Mouse (Mus musculus) intestine, embryonic 15.5 days (tissue): ENCODE measurements around the gene AI597479. TPM values are rescaled to one million over a fixed set of nuclear protein-coding genes. Genes with fewer than 3 reads are reported as not detected.

Source experiments
- ATAC-seq: fragments of 200-750 bp; cut with Nextera tagmentation; 2 replicates; pipeline ENCODE4 v1.8.0; 2017; ENCODE audit warnings: moderate TSS enrichment, moderate library complexity
- H3K27ac ChIP-seq: fragments of 300-500 bp; sonication (generic); 2 replicates; pipeline ENCODE4 v1.5.1; 2015; ENCODE audit warnings: mild to moderate bottlenecking, inconsistent platforms
- H3K27me3 ChIP-seq: fragments of 300-500 bp; sonication (generic); replicated peaks from 2 replicates; pipeline ENCODE4 v1.6.1; 2015; ENCODE audit warnings: inconsistent platforms
- H3K36me3 ChIP-seq: fragments of 300-500 bp; sonication (generic); 2 replicates; pipeline ENCODE4 v1.6.1; 2015; ENCODE audit warnings: inconsistent platforms
- H3K4me1 ChIP-seq: fragments of 300-500 bp; sonication (generic); replicated peaks from 2 replicates; pipeline ENCODE4 v1.6.1; 2015; ENCODE audit warnings: inconsistent platforms
- H3K4me2 ChIP-seq: fragments of 300-500 bp; sonication (generic); replicated peaks from 2 replicates; pipeline ENCODE4 v1.6.1; 2015; ENCODE audit warnings: mild to moderate bottlenecking, inconsistent platforms
- H3K4me3 ChIP-seq: fragments of 300-500 bp; sonication (generic); replicated peaks from 2 replicates; pipeline ENCODE4 v1.5.1; 2015; ENCODE audit warnings: inconsistent platforms
- H3K9ac ChIP-seq: fragments of 300-500 bp; sonication (generic); 2 replicates; pipeline ENCODE4 v1.6.1; 2015; ENCODE audit warnings: inconsistent platforms
- H3K9me3 ChIP-seq: fragments of 300-500 bp; sonication (generic); 2 replicates; pipeline ENCODE4 v1.6.1; 2016; ENCODE audit warnings: inconsistent platforms
- WGBS: fragments of 180-500 bp; shearing (Covaris S2); methylation state at CpG from one replicate; pipeline ENCODE4 v1.1.7; 2015; 5-methylcytosine and 5-hydroxymethylcytosine counted together
- polyA plus RNA-seq: library from polyadenylated mRNA; unstranded; fragments of >200 nt; fragmentation: Nextera tagmentation; extraction: Ambion mirVana; gene quantifications from 2 replicates; pipeline ENCODE4 v1.2.1, GENCODE M21; 2015

AI597479 gene
- 23.2 and 25.8 TPM in 2 replicates for polyA plus RNA-seq

GRCm38 (mm10) chr1:43098031-43098984, at the start of gene AI597479, which contains the start of gene Tgfbrap1:
Gene AI597479, plus strand, starts transcription at chr1:43098710.
Gene Tgfbrap1, minus strand, starts transcription at chr1:43098637.
- peak; percentile 99 for ATAC-seq
- H3K27ac ChIP-seq: peak within 1 kb of the TSS; percentile 100
- WGBS: 1% methylated on average over 57 of the region's 57 CpGs
- H3K9ac ChIP-seq: peak within 1 kb of the TSS; percentile 92
- H3K4me1 ChIP-seq: peaks cover 3% of the 10 kb centered on the region; the same call in 1 of the 2 replicates
- no peaks in the 10 kb centered on the region for H3K36me3 ChIP-seq
- H3K4me2 ChIP-seq: peak within 1 kb of the TSS; percentile 71
- peak within 1 kb of the TSS; percentile 75 for H3K4me3 ChIP-seq
- no peaks in the 10 kb centered on the region for H3K27me3 ChIP-seq
- H3K9me3 ChIP-seq: no peaks in the 10 kb centered on the region

GRCm38 (mm10) chr1:43051903-43052302, 46.6 kb upstream of the AI597479 start:
- Histone ChIP-seq H3K36me3 (0 out of 2 replicates have a peak, but pooled peaks cover 13% of the 10 kb centered on the region), H3K27ac (no peak overlapping the region), H3K4me3 (no peak overlapping the region), H3K9me3 (no peaks in the 10 kb centered on the region), H3K4me2 (no peak overlapping the region), H3K27me3 (no peaks in the 10 kb centered on the region), H3K9ac (no peak overlapping the region), H3K4me1 (0 out of 2 replicates have a peak, but pooled peaks cover under 1% of the 10 kb centered on the region)
- ATAC-seq: no peak
- WGBS: 93% methylated on average over 5 of the region's 5 CpGs

GRCm38 (mm10) chr1:43065615-43066310, 32.7 kb upstream of the AI597479 start:
- Histone ChIP-seq H3K9ac (no peak overlapping the region), H3K4me1 (no peaks in the 10 kb centered on the region), H3K4me3 (no peak overlapping the region), H3K9me3 (no peaks in the 10 kb centered on the region), H3K27me3 (no peaks in the 10 kb centered on the region), H3K36me3 (no peaks in the 10 kb centered on the region; the same call in 1 of the 2 replicates), H3K4me2 (no peak overlapping the region), H3K27ac (no peak overlapping the region)
- peak; percentile 75 for ATAC-seq
- 52% methylated on average over 9 of the region's 9 CpGs for WGBS

- Histone ChIP-seq H3K4me3 (no peak overlapping the region), H3K9me3 (no peaks in the 10 kb centered on the region), H3K4me1 (no peaks in the 10 kb centered on the region), H3K27me3 (no peaks in the 10 kb centered on the region), H3K4me2 (no peak overlapping the region), H3K36me3 (no peaks in the 10 kb centered on the region; the same call in 1 of the 2 replicates), H3K27ac (no peak overlapping the region), H3K9ac (no peak overlapping the region)
- no peak for ATAC-seq
- 84% methylated on average over 8 of the region's 8 CpGs for WGBS
Observed at GRCm38 (mm10) chr1:43066573-43066972, 31.9 kb upstream of the AI597479 start.

- H3K9ac ChIP-seq: no peak overlapping the region
- no peaks in the 10 kb centered on the region for H3K27me3 ChIP-seq
- no peaks in the 10 kb centered on the region for H3K4me1 ChIP-seq
- no peak overlapping the region for H3K4me3 ChIP-seq
- H3K27ac ChIP-seq: no peak overlapping the region
- H3K4me2 ChIP-seq: no peak overlapping the region
- WGBS: 75% methylated on average over 7 of the region's 7 CpGs
- no peak for ATAC-seq
- H3K36me3 ChIP-seq: no peaks in the 10 kb centered on the region
- no peaks in the 10 kb centered on the region for H3K9me3 ChIP-seq
Observed at GRCm38 (mm10) chr1:43067551-43067950, 31.0 kb upstream of the AI597479 start.

- no peaks in the 10 kb centered on the region for H3K27me3 ChIP-seq
- WGBS: 75% methylated on average over 5 of the region's 5 CpGs
- no peak overlapping the region for H3K4me3 ChIP-seq
- H3K36me3 ChIP-seq: no peaks in the 10 kb centered on the region; the same call in 1 of the 2 replicates
- no peak overlapping the region for H3K9ac ChIP-seq
- H3K27ac ChIP-seq: no peak overlapping the region
- H3K4me2 ChIP-seq: no peak overlapping the region
- H3K9me3 ChIP-seq: no peaks in the 10 kb centered on the region
- no peaks in the 10 kb centered on the region for H3K4me1 ChIP-seq
- ATAC-seq: no peak
Observed at GRCm38 (mm10) chr1:43070726-43071125, 27.8 kb upstream of the AI597479 start.

- Histone ChIP-seq H3K4me1 (no peaks in the 10 kb centered on the region), H3K27me3 (no peaks in the 10 kb centered on the region), H3K27ac (no peak overlapping the region), H3K36me3 (no peaks in the 10 kb centered on the region; the same call in 1 of the 2 replicates), H3K9me3 (no peaks in the 10 kb centered on the region), H3K4me2 (no peak overlapping the region), H3K9ac (no peak overlapping the region), H3K4me3 (no peak overlapping the region)
- WGBS: 93% methylated on average over 8 of the region's 8 CpGs
- ATAC-seq: no peak
Observed at GRCm38 (mm10) chr1:43072028-43072427, 26.5 kb upstream of the AI597479 start.

- Histone ChIP-seq H3K9ac (no peak overlapping the region), H3K4me3 (no peak overlapping the region), H3K27me3 (no peaks in the 10 kb centered on the region), H3K4me2 (no peak overlapping the region), H3K9me3 (no peaks in the 10 kb centered on the region), H3K36me3 (no peaks in the 10 kb centered on the region; the same call in 1 of the 2 replicates), H3K4me1 (no peaks in the 10 kb centered on the region), H3K27ac (no peak overlapping the region)
- WGBS: 74% methylated on average over 1 of the region's 1 CpGs
- ATAC-seq: no peak
Observed at GRCm38 (mm10) chr1:43072561-43072960, 25.9 kb upstream of the AI597479 start.

GRCm38 (mm10) chr1:43074791-43075190, 23.7 kb upstream of the AI597479 start:
- Histone ChIP-seq H3K27me3 (no peaks in the 10 kb centered on the region), H3K27ac (no peak overlapping the region), H3K9ac (no peak overlapping the region), H3K9me3 (no peaks in the 10 kb centered on the region), H3K4me3 (no peak overlapping the region), H3K4me1 (no peaks in the 10 kb centered on the region), H3K36me3 (no peaks in the 10 kb centered on the region; the same call in 1 of the 2 replicates), H3K4me2 (no peak overlapping the region)
- no peak for ATAC-seq
- WGBS: 85% methylated on average over 2 of the region's 2 CpGs

- H3K36me3 ChIP-seq: no peaks in the 10 kb centered on the region; the same call in 1 of the 2 replicates
- H3K27ac ChIP-seq: no peak overlapping the region
- WGBS: 68% methylated on average over 2 of the region's 2 CpGs
- H3K27me3 ChIP-seq: no peaks in the 10 kb centered on the region
- no peaks in the 10 kb centered on the region for H3K9me3 ChIP-seq
- H3K9ac ChIP-seq: no peak overlapping the region
- H3K4me1 ChIP-seq: no peaks in the 10 kb centered on the region
- ATAC-seq: no peak
- no peak overlapping the region for H3K4me3 ChIP-seq
- H3K4me2 ChIP-seq: no peak overlapping the region
Observed at GRCm38 (mm10) chr1:43078124-43078523, 20.4 kb upstream of the AI597479 start.

- no peak for ATAC-seq
- Histone ChIP-seq H3K27ac (no peak overlapping the region), H3K4me1 (no peaks in the 10 kb centered on the region), H3K9me3 (no peaks in the 10 kb centered on the region), H3K9ac (no peak overlapping the region), H3K36me3 (no peaks in the 10 kb centered on the region), H3K27me3 (no peaks in the 10 kb centered on the region), H3K4me3 (no peak overlapping the region), H3K4me2 (no peak overlapping the region)
- WGBS: 79% methylated on average over 5 of the region's 5 CpGs
Observed at GRCm38 (mm10) chr1:43082946-43083345, 15.6 kb upstream of the AI597479 start.

GRCm38 (mm10) chr1:43090418-43090817, 8.1 kb upstream of the AI597479 start:
- WGBS: 89% methylated on average over 1 of the region's 1 CpGs
- H3K9ac ChIP-seq: no peak overlapping the region
- H3K36me3 ChIP-seq: no peaks in the 10 kb centered on the region
- H3K4me1 ChIP-seq: peaks cover 3% of the 10 kb centered on the region; the same call in 1 of the 2 replicates
- no peak overlapping the region for H3K27ac ChIP-seq
- H3K4me2 ChIP-seq: no peak overlapping the region
- H3K27me3 ChIP-seq: no peaks in the 10 kb centered on the region
- H3K9me3 ChIP-seq: no peaks in the 10 kb centered on the region
- no peak overlapping the region for H3K4me3 ChIP-seq
- no peak for ATAC-seq
